Mouse (Mus musculus) adrenal gland, postnatal 4 days (tissue): Measurements from ENCODE around the gene Xpr1. TPM values are rescaled to one million over a fixed set of nuclear protein-coding genes. Genes with fewer than 3 reads are reported as not detected.

Experiments
- DNase-seq, 2 experiments: peaks; one replicate each; pipeline ENCODE4 v3.0.0; 2021 to 2022; ENCODE audit warnings: low spot score in 2 of 2, mixed read lengths in 2 of 2
- total RNA-seq, 2 experiments: library from RNA; stranded (reverse); gene quantifications; 2 replicates each; pipeline ENCODE4 v1.2.3; 2021

Gene Xpr1
- total RNA-seq, 2 experiments from 2014 or later, result 59.4 to 60.4 TPM

DNA sequence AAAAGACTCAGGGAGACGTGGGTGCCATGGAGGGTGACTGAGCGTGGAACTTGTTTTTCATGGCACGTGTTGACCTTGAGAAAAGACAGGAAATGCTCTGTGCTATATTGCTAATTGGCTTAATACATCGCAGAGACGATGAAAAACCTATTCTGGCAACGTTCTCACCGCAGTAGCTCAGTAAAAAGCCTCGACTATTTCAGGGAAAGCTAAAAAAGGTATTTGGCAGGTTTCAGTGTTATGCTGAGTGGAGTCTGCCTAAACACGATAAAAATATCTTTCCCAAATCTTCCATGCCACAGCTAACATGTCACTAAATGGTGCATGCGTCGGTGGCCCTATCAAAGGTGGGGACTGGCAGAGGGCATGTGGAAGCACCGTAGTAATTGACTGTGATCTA is 164.1 kb downstream of the Xpr1 start:
- no peak for DNase-seq

GRCm38 (mm10) chr1:155252631-155253121 is 164.5 kb downstream of the Xpr1 start:
- no peak for DNase-seq

- no peak for DNase-seq
Observed at GRCm38 (mm10) chr1:155251596-155251995, 165.6 kb downstream of the Xpr1 start.

- DNase-seq, result no peak
Observed at GRCm38 (mm10) chr1:155250531-155251135, 166.6 kb downstream of the Xpr1 start.

- no peak for DNase-seq
Observed at GRCm38 (mm10) chr1:155249896-155250295, 167.3 kb downstream of the Xpr1 start.

DNA sequence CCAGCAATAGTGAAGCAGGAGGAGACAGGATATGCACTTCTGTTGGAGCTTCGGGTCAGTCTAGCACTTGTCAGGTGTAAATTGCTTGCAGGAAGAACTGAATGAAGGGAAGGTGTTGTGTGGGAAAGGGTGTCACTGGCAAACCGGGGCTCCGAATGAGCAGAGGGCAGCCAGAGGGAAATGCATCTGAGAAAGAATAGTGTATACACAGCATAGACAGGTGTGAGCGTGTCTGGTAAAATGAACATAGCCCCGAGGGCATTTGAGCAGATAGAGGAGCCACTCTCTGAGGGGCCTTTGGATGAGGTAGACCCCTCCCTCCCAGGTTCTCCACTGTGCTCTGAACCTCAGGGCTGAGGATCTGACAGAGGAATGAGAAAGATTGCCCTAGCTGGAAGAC is 169.2 kb downstream of the Xpr1 start:
- DNase-seq, result no peak

GRCm38 (mm10) chr1:155247441-155247840 is 169.8 kb downstream of the Xpr1 start:
- DNase-seq, result no peak

GRCm38 (mm10) chr1:155245516-155245915 is 171.7 kb downstream of the Xpr1 start:
- DNase-seq, result no peak

DNA sequence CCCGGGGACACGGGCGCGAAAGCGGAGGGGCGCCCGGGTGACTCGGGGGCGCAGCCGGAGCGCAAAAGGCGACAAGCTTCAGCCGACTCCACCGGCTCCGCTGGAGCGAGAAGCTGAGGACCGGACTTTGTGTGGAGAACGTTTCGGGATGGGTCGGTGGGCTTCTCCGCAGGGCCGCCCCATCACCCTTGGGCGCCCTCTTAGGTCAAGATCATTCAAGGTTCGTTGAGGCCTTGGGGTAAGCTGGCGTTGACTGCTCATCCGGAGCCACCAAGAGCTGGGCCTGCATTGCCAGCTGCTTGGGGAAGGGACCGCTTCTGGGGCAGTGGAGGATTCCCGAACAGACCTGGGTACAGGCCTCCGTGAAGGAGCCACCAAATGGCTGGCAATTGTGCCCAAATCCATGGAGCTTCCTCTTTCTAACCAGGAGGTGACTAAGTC is 172.4 kb downstream of the Xpr1 start:
- DNase-seq, result no peak

DNA sequence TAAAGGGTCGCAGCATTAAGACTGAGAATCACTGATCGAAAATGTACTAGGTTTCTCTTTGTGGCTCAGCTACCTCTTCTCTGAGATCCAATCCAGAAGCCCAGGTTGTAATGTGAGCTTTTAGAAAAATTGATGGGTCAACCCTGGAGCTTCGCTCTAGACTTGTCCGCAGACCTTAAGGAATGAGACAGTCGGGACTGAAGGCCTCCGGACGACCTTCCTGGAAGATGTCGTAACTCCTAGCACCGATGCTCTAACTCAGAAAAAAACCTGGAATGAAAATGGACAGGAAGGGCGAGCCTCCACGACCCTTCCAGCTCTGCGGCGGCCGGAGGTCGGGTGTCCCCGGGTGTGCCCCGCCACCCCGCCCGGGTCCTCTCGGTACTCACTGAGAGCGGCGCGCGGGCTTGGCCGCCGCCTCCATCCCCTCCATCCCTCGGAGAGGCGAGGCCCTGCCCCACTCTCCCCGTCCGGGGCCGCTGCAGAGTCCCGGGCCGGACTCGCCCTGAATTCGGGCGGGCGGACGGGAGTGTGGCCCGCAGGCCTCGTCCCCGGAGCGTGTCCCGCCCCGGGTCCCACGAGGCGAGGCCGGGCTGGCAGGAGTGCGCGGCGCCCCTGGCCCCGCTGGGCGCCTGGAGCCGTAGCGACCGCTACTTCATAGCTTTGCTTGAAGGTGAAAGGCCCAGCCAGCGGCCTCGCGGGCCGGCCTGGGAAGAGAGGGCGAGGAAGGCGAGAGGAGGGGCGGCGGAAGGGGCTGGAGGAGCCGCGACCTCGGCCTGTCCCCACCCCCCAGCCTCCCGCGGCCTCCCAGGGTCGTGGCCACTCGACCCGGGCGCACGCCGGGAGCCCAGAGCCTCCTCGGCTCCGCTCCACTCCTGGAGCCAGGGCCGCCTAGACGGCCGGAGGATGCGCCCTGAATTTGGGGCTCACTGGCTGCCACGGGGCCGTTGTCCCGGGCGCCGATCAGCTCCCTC is 173.1 kb downstream of the Xpr1 start, which contains the start of gene BC034090:
Gene BC034090, minus strand, starts transcription at position 648 of the 974 bp plus-strand sequence.
- DNase-seq, result peak; percentile 49 to 56

DNA sequence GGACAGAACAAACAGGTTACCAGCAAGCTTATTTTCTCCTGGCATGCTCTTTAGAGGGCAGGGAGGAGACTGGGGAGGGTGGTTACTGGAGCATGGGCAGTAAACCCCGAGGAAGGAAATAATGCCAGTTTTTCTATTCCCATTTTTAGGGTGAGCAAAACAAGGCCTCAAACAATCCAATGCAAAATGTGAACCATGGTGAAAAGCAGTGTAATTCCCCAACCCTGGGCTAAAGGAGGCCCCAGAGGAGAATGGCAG is 174.8 kb downstream of the Xpr1 start:
- DNase-seq, result no peak

DNA sequence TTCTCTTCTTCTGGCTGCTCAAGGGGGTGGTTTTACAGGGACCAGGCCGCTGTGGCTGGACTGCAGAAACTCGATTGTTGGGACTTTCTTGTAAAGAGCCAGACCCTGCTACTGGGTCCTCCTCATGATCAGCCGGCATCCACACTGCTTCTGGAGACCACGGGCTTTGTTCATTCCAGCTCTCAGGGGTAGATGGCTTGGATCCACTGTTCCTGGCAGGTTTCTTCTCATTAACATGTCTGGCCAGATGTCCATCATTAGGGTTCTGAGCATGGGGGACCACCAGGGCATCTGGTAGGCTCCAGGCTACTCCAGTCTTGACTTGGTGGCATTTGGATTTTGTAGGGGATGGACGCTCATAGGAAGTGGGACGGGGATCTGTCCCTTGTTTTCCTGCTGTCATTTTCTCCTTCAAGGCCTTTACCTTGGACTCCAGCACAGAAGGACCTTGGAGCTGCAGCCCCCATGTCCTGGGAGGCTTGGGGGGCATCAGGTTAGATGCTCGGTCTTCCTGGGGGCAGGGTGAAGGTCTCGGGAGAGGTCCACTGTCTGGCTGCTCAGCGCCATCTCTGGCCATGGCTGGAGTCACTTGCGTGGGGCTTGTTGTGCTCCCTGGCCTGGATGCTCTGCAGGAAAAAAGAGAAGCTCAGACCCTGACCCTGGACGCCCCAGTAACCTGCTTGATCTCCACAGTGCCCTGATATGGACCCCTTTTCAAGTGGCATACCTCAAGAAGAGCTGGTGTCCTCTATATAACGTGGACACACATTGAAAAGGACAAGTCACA is 175.3 kb downstream of the Xpr1 start:
- DNase-seq, result no peak

DNA sequence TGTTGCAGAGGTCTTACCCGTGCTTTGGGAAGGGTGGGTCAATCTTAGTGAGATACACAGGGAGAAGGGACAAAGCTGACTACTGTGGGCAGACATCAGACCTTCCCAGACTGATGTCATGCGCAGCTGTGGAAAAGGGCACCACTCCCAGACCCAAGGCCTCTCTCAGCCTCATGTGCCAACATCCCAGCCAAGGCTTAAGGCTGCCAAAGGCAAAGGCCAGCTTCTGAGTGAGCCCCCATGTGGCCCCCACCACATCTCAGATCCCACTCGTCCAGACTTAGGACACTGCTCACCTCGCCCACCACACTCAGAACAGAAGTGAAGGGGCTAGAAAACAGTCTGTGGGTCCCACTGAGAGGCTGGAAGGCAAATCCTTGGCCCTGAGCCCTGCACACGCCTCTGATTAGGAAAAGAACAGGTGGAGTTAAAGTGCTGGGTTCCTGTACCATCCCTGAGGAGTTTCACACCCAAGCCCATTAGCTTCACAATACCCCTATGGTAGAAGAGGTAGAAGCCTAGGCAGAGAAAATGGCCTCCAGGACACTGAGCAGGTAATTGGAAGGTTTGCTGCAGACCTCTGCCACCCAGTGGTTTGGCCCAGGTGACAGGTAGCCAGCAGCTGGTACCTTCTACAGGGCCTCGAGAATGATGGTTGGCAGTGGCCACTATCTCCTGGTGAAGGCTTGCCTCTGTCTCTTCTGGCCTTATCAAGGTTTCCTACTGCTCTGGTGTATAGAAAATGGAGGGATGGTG is 177.1 kb downstream of the Xpr1 start:
- peak in 1 of 2 experiments; percentile 41 for DNase-seq

DNA sequence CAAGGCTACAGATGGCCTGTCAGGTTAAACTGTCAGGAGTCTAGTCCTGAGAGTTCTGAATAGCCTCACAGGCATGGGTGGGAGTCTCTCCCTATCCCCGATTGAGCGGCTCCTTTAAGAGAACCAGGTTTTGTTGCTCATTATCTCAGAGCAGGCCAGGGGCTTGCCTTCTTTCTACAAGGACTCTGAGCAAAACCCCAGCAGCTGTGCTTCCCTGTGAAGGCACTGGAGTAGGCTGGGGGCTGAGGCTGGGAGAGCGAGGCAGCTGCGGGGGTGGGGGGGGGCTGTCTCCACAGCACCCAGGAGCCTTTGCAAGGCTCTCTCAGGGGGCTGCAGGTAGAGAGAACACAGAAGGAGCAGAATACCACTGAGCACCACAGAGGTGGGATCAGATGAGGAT is 178.0 kb downstream of the Xpr1 start:
- DNase-seq, result no peak

DNA sequence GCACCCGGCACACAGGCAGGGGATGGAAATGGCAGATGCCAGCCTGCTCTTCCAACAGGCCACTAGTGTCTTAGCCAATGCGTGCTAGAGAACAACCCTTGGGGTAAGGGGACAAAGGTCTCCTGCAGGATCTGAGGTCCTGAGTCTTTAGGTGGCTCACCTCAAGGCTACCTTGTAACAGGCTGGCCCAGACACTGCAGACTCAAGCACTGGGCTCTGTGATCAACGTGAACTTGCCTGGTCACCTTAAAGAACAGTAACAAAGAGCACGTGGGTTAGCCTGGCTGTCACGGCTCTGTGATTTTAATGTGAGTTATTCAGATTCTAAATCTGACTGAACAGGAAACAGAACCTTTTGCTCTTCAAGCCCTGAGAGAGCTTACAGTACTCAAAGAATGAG is 179.1 kb downstream of the Xpr1 start:
- no peak for DNase-seq

DNA sequence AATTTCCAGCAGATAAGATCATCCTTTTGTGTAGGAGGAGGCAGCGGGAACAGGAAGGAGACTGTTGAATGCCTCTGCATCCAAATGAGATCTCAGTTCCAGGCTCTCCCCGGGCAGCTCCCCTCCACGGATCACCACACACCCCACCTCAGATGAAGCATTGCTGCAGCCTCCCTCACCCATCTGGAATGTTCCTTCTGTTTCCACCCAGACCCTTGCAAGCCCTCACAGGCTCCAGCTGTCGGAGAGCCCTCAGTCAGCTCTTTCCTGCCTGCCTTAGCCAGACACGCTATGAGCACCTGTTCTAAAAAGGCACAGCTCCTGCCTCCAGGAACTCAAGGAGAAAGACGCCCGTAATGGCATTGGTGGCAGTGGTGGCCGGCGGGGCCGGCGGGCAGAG is 179.8 kb downstream of the Xpr1 start:
- DNase-seq, result no peak

DNA sequence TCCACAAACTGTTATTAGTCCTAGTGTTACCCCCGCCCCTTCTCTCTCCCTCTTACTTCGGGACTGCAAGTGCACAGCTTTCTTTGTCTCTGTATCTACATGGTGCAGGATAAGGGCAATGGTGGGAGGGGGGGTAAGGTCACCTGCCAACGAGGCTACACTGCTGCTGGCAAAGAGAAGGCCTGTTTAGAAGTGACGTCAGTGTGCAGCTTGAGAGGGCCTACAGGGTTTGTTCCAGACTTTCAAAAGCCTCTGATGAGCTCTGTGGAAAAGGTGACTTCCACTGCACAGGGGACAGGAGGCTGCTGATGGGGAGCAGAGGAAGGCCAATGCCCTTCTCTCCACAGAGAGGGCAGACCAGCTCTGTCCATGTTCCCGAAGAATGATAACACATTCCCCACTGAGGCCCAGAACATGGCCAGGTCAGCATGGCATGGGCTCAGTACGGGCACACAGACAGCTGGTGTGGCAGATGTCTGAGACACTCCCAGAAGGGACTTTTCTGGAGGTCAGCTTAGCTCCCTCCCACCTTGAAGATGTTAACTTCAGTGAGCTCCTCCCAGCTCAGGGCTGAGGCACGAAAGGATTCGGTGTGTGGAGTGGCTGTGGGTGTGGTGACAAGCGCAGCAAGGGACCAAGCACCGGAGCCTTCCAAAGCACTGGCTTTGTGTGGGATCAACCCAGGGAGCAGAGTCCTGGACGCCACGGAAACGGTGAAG is 180.8 kb downstream of the Xpr1 start:
- no peak for DNase-seq

DNA sequence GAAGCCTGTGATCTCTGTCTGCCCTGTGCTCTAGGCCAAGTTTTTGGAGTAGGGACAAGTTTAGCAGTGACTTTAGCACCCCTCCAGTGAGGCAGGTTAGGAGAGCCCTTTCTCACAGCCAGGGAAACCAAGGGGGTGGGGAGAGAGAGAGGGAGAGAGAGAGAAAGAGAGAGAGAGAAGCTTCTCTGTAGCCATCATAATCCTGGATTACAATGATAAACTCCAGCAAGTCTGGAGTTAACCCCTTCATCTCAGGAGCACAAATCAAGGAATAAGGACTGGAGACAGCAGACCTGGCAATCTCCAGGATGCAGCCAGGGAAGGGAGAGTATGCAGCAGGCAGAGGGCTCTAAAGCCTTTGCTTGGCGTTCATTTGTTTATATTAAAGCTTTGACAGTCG is 181.6 kb downstream of the Xpr1 start:
- no peak for DNase-seq

DNA sequence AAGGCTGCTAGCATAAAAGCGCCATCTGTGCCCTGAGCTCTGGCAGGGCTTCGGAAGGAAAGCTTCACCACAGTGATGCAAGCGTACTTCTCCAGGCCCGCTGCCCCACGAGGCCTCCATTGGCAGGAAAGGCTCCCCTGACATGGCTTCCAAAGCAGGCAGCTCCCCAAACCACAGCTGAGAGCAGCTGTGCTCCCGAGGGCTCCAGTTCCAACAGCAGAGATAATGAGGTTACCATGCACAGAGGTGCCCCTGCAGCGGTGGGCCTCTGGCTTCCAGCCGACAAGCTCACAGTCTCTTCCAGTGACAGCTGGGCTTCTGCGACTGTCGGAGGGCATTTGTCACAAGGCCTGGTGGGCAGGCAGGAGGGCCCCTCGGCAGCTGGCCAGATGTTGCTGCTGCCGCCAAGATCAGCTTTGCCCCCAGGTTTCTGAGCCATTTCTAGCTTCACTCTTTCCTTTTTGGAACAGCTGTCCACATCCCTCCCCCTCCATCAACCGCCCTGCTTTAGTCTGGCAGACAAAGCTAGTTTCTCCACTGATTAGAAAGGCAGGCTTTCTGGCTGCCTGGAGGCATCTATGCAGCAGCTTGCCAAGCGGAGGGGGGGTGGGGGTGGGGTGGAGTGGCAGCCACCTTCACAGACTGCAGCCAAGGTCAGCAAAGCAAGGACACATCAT is 183.1 kb downstream of the Xpr1 start:
- peak in 1 of 2 experiments; percentile 34 for DNase-seq

GRCm38 (mm10) chr1:155233378-155233777 is 183.8 kb downstream of the Xpr1 start:
- no peak for DNase-seq
